Mouse (Mus musculus) urinary bladder, adult 2 months (tissue): Measurements from ENCODE around the gene Afg1l. TPM values are rescaled to one million over a fixed set of nuclear protein-coding genes. Genes with fewer than 3 reads are reported as not detected.

ENCODE experiments used
- DNase-seq: peaks from one replicate; pipeline ENCODE4 v3.0.0; 2022; ENCODE audit warnings: low spot score
- polyA plus RNA-seq: library from polyadenylated mRNA; depleted of rRNA; stranded (reverse); fragments of >200 nt; gene quantifications from 2 replicates; pipeline ENCODE4 v1.2.3, GENCODE M21; 2012; rRNA removed

The Afg1l gene
- polyA plus RNA-seq, 1 experiment: 10.3 TPM

GRCm38 (mm10) chr10:42267811-42268545 is 210.4 kb downstream of the Afg1l start:
- DNase-seq: no peak

DNA sequence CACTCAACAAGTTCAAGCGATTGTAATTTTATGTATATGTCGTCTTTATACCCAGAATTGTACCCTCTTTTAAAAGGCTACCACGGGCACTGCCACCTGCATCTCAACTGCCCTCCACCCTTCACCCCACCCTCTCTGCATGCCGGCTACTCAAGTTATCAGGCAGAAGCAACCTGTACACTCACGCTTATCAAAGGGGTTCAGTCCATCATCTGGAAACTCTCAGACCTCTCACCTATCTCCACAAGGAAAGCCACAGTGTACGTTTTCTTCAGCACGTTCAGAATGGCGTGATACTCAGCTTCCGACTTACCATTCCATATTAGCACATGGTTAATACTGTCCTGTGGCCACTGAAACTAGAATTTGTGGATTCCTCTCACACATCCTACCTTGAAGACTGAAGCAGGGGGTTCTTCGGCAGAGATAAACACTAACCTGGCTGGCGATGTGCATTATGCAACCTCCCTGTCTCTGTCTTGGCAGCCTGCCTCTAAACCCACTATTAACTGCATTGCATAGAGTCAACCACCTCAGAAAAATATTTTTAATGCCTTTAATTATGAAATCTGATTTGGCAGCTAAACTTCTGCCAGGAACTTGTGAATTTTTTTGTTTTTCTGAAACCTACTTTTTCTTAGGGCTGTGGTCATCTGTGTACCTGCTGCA is 213.2 kb downstream of the Afg1l start:
- no peak for DNase-seq

DNA sequence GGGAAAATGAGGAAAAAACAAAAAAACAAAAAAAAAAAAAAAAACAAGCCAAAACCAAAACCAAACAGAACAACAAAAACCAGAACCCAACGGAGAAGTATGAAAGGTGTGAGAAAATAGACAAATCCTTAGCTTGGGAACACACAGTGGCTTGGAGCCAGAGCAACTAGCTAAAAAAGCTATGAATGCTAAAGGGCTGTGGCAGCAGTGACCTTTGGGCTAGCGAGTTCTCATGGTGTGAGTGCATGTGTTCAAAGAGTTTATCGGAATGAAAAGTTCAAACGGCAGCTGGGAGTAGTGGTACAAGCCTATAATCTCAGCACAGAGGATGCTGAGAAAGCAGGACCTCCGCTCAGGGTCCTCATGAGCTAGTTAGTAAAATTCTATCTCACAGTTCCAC is 214.2 kb downstream of the Afg1l start:
- no peak for DNase-seq

GRCm38 (mm10) chr10:42263701-42264100 is 214.7 kb downstream of the Afg1l start:
- DNase-seq: no peak

Other genes starting within 250 kb of the Afg1l start
- gene Foxo3, start 201.8 kb downstream of the Afg1l start, polyA plus RNA-seq: 14.9 and 23.9 TPM in 2 replicates
- 241 and 261 TPM in 2 replicates for gene Snx3, start 23.5 kb upstream of the Afg1l start, polyA plus RNA-seq
- not detected in 2 replicates for gene Nr2e1, start 105.1 kb upstream of the Afg1l start, polyA plus RNA-seq
- 30.1 and 33.5 TPM in 2 replicates for gene Ostm1, start 105.3 kb upstream of the Afg1l start, polyA plus RNA-seq